Mouse (Mus musculus) 3T3-L1 (cell line): ENCODE results near the gene Hnmt.
"Not testable (repeated sequence)": the region's sequence is repeated elsewhere in the genome, so short reads cannot be mapped to it uniquely, and the experiment has no call there.

Source experiments
- DNase-seq: peaks from one replicate; pipeline ENCODE4 v3.0.0-alpha.2; 2015; ENCODE audit warnings: low read depth, low spot score

The Hnmt gene

DNA sequence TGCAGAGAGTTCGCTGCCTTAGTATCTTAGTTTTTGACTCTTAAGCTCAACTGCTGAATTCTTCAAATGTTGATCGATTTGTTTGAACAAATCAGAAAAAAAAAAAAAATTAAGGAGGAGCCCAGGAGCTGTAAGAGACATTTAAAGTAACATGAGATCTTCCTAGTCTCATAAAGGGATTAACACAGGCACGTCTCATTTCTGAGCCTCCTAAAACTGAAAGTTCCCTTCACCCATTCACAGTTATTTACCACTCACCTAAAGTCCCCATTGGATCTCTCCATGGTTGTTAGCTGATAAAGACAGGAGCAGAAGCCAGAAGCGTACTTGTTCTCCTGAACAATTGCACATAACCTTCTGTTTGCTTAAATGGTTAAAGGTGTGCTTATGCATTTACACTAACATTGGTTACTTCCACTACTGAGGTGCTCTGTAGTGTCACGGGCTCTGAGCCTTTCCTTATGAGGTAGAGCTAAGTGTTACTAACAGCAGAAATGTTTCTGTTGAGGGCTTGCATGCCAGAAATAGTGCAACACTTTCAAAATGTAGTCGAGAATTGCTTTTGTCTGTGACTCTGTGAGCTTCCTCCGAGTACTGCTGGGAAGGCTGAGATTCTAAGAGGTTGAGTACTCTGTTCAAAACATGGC, at the start of gene Hnmt:
TSS of gene Hnmt (minus strand) at position 51 of the 647 bp plus-strand sequence.
- no peak for DNase-seq

GRCm38 (mm10) chr2:24096495-24096894, 47.3 kb upstream of the Hnmt start, which contains the start of gene Tbpl2:
TSS of gene Tbpl2 (minus strand) at chr2:24096595.
- no peak for DNase-seq

DNA sequence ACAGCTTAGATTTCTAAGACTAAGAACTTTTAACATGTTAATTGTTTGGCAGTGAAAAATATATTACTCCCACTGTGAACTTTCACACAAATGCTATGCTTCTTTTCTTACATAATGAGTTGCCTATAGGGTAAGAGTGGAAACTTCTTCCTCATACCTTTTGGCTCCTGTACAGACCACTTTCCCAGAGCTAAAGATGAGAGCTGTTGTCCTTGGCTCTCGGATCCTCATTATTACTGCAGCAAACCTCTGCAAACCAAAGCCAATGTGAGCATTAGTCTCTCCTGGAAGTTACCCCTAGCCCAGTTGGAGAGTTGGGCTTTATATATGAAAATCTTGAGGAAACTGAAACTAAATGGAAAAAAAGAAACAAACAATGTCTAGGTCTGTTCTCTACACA, 41.7 kb upstream of the Hnmt start:
- DNase-seq, result no peak

- no peak for DNase-seq
Observed at GRCm38 (mm10) chr2:24050459-24050858, 1.3 kb upstream of the Hnmt start.

DNA sequence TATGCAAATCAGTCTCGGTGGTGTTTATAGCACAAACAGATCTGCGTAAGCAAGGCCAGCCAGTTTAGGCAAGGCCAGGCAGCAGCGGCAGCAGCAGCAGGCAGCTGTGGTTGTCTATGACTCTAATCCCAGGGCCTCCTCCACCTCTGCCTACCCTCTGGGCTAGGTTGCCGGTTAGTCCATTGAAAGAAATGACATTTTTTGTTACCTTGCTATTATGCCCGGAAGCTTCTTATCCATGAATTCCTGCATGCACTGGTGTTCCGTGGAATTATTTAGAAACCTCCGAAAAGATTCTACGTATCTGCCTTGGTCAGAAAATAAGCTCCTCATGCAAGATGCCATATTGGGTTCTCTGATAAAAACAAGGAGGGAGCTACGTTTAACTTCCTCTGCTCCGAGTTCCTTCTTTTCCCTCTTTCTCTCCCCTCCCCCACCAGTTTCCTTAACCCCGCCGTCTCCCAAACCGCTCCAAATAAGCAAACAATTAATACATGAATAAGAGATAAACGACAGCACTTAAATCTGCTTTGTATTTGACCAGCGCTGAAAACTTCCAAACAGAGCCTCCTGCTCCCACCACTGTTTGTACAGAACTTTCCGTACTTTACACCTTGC, 605 bp downstream of the Hnmt start:
- DNase-seq, result no peak

DNA sequence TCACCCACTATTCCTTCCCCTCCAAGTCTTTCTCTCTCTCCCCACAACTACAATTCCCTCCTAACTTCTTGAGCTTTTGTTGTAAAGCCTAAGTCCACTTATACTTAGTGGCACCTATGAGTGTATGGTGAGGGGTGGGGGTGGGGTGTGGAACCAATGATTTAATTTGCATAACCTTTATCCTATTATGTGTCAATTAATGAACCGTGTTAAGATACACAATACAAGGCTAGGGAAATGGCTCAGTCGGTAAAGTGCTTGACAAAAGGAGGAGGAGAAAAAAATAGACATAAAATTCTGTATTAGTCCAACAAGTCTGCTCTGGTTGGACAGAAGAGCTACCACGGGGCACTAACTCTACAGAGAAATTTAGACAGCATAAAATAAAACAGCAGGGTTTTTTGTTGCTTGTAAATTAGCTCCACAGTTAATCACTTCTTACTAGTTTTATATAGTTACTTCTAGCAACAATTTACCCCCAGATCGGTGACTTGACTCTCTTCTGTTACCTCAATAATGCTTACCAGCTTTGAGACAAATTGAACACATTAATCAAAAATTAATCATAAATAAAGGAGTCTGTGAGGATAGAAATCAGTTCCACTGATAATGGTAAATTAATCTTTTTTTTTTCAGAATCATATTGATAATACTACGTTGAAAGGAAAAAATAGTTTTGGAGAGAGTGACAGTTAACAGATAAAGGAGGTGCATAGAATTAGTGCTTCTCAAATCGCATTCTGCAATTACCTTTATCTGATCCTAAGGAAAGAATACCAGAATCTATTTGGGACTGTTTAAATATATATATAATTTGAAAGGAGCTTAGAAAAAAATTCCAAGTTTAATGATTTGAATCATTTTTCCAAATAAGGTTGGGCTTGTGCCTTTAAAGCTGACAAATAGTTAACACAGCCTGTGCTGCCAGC, 1.4 kb downstream of the Hnmt start:
- no peak for DNase-seq

DNA sequence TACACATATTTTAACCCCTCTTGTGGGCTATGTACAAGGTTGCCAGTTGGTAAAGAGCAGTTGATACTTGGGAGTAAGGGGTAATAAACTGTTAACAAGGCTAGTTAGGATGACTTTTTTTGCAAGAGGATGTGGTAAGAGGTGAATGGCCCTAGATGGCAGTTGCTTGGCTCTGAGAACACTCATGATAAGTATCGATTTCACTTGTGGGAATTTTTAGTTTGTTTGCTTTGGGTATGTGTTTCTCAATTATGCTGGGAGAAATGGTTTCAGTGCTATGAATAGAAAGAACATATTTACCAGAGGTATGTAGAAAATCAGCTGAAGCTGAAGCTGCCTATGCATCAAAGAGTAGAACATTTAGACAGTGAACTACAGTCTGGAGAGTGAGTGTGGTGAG, 6.3 kb downstream of the Hnmt start:
- DNase-seq, result no peak

- DNase-seq, result no peak
Observed at GRCm38 (mm10) chr2:24040531-24040930, 8.7 kb downstream of the Hnmt start.

DNA sequence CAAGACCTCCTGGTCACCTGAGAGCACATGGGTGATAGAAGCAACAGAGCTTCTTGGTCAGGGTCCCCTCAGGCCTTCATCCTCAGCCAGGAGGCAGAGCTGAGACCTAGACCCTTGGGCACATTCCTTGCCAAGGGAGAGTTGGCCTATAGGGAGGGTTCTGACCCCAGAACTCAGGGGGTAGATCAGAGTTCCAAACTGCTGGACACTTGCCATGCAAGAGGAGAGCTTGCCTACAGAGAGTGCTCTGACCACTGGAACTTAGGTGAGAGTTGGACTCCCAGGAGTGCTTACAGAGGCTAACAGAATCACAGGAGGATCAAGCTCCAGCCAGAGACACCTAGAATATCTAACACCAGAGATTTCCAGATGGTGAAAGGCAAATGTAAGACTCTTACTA, 29.8 kb downstream of the Hnmt start:
- DNase-seq, result not testable (repeated sequence)

- no peak for DNase-seq
Observed at GRCm38 (mm10) chr2:24018966-24019365, 30.2 kb downstream of the Hnmt start.

DNA sequence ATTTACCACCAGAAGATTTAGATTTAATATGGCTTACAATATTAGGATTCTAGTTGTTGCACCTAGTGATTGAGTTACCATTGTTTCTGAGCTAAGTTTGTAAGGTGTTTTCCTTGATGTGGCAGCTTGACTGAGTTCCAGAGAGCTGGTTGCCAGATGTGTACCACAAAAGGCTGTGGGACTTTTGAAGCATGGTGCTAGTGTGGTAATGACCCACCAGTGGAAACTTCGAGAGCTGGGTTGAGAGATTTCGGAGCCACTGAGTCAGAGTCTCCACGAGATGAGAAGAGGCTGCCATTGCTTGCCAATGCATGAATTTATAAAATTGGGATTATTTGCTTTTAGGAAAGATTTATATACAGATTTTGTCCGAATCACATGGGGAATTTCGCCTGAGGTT, 34.2 kb downstream of the Hnmt start:
- DNase-seq, result no peak

GRCm38 (mm10) chr2:23999323-23999722, 49.9 kb downstream of the Hnmt start:
- DNase-seq, result no peak

DNA sequence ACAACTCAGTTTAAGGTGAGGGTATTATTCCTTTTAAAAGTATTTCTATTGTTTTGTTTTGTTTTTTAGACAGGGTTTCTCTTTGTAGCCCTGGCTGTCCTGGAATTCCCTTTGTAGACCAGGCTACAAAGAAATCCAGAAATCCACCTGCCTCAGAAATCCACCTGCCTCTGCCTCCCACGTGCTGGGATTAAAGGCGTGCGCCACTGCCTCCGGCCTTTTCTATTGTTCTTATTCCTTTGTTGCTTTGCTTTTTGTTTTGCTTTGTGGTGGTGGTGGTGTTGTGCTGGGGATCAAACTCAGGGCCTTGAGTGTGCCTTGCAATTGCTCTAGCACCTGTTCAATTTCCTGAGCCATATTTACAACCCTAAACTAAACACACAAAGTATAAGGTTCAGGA, 50.4 kb downstream of the Hnmt start:
- no peak for DNase-seq

DNA sequence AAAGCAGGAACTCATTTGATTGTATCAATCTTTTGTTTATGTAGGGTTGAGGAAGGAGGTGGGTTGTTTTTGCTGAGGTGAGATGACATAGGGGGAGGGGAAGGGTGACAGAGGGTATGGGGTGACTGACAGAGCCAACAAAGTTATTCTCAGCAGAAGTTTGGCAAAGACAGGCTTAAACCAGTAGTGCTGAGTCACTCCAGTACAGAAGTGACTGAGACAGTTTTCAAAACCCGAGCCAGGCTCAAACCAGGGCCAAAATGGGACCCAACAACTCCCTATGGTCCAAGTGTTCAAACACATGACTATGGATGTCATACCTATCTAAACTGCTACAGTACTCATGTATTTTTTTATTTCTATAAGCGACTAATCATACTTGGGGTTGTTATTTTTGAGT, 52.4 kb downstream of the Hnmt start:
- no peak for DNase-seq

GRCm38 (mm10) chr2:23990034-23990573, 59.1 kb downstream of the Hnmt start:
- DNase-seq, result not testable (repeated sequence)

GRCm38 (mm10) chr2:23987283-23987682, 61.9 kb downstream of the Hnmt start:
- DNase-seq, result no peak

GRCm38 (mm10) chr2:23983343-23983742, 65.9 kb downstream of the Hnmt start:
- no peak for DNase-seq

DNA sequence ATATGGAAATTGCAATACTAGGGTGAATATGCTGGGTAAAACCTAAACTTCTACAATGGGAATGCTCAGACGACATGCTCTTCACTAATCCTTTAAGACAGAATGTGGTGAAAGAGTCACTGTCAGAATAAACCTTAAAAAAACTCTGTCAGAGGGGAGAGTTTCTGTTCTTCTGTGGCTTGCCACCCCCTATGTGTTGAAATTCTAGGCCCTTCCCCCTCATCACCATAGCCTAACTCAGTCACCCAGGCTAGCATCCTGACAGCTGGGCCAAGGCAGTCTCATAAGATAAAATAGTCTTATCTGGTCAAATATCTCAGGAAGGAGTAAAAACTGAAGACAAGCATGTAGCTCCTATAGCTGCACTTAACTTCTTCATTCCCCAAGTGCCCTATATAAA, 66.3 kb downstream of the Hnmt start:
- DNase-seq, result no peak

DNA sequence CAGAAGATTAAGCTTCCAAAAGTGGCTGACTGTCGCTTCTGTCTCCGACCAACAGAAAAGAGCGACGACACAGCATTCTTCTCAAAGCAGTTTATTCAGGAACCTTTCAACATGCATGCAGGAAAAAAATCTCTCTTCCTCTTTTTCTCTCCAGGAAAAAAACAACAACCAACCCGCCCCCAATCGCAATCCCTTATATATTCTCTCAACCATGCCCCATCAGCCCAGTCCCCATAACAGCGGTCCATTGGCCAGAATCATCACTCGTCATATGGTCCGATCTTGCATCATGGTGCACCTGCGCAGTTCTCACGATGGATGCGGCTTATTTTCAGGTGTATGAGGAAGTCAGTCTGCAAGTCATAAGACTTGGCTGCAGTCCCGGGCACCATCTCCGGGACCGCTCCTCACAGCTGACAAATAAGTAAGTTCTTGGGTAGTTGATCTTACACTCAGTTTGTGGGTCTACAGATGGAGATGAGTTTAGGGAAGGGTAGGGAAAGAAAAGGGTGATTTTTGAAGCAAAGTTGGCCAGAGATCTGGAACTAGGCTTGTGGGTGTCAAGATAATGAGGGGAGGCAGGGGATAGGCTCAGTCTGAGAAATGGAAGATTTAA, 88.4 kb downstream of the Hnmt start:
- DNase-seq, result not testable (repeated sequence)
